Mouse (Mus musculus) c-Kit-positive CD71-negative TER-119-negative erythroid progenitor cells, embryonic 14.5 days (primary cell): ENCODE results near the gene Gm3250.
"Not testable (repeated sequence)": the region's sequence is repeated elsewhere in the genome, so short reads cannot be mapped to it uniquely, and the experiment has no call there.

Experiments
- DNase-seq: peaks from one replicate; pipeline ENCODE4 v3.0.0-alpha.2; 2013; ENCODE audit warnings: low read depth

The Gm3250 gene

DNA sequence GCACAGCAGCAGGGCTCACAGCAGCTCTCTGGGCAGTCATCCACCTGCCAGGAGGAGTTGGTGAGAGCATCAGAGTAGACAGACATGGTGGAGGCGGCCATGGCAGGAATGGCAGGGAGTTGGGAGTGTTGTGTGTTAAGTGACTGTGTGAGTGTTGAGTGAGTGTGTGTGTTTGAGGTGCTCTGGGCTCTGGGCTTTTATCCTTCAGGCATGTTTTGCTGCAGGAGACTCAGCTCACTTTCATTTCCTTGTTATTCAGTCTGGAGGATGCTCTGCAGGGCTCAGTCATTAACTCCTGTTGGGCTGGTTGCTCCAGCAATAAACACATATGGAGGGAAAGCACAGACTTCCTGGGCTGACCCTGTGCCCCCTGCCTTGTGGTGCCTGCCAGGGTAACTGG, at the start of gene Gm3250:
Gene Gm3250, minus strand, starts transcription at position 101 of the 400 bp plus-strand sequence.
- DNase-seq: not testable (repeated sequence)

DNA sequence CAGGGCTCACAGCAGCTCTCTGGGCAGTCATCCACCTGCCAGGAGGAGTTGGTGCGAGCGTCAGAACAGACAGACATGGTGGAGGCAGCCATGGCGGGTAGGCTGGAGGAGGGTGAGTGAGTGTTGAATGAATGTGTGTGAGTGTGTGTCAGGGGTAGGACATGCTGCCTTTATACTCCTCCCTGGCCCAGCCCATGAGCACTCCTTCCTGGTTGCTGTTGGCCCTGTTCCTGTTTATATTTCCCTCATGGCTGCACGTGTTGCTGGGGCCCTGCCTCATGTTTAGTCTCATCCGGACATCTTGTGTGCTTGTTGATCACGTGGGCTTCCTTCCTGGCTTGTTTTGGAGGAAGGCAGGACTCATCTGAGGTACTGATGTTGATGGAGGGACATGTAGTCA, 44.6 kb upstream of the Gm3250 start, which contains the start of gene Krtap10-4:
Gene Krtap10-4, minus strand, starts transcription at position 145 of the 400 bp plus-strand sequence.
- DNase-seq: no peak

DNA sequence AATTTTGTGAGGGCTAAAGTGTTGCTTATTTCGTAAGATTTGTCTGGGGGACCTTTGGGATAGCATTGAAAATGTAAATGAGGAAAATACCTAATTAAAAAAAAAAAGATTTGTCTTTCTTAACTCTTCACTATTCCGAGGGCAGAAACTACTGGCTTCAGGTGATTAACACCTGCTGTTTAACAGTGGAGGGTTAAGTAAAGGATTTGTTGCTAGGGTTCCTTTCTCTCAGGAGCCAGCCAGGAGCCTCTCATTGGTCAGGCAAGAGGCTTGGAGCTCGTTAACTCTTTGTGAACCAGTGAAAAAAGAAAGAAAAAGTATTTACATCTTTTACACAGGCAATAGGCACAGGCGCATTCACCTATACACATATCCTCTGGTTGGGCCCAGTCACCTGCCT, 36.9 kb upstream of the Gm3250 start:
- DNase-seq: no peak

DNA sequence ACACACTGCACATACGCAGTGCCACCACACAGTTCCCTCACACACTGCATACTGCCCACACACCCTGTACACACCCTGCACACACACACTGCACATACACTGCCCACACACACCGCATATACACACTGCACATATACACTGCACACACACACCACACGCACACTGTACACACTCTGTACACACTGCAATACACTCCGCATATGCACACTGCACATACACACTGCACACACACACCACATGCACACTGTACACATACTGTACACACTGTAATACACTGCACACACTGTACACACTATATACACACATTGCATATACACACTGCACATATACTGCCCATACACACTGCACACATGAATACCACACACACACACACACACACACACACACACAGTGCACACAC, 36.2 kb upstream of the Gm3250 start:
- no peak for DNase-seq

DNA sequence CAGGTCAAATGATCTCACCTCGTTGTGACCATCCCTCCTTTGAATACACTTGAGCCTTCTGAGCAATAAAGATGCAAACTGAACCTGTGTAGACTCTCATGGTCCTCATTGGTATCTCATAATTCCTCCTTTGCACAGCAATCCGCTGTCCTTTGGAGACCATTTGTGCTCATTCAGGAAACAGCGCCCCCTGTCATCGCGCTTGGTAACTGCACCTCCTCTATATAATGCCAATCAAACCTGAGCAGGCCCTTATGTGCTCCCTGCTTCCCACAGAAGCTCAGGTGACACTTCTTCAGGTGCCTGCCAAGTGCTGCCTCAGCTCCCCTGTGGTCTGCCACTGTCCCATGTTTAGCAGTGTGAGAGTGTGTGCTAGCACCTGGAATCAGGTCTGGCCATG, 33.2 kb upstream of the Gm3250 start:
- DNase-seq: no peak

DNA sequence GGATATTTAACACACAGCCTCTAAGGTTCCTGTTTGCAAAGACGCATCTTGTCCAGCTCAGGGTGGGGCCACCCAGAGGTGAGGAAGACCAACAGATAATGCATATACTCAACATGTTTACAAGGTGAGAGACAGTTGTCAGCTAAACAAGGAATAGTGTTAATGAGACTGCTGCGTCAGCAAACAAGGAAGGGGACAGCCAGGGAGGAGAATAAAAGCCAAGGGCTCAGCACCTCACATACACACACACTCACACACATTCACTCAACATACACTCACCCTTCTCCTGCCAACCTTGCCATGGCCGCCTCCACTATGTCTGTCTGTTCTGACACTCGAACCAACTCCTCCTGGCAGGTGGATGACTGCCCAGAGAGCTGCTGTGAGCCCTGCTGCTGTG, 32.0 kb upstream of the Gm3250 start, which contains the start of gene Gm2696:
Gene Gm2696, plus strand, starts transcription at position 301 of the 400 bp plus-strand sequence.
- no peak for DNase-seq

DNA sequence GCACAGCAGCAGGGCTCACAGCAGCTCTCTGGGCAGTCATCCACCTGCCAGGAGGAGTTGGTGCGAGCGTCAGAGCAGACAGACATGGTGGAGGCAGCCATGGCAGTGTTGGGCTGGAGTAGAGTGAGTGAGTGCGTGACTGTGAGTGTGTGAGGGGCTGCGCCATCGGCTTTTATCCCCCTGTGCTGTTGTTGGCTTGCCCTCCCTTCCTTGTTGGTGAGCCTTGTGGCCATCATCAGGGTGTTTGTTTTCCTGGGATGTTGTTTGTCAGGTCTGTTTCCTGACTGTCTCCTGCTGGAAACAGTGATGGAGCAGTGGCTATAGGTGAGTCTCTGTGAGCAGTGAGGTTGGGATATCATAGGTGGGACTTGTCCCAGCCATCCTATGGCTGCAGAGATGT, 29.4 kb upstream of the Gm3250 start, which contains the start of gene Gm9507:
Gene Gm9507, minus strand, starts transcription at position 101 of the 400 bp plus-strand sequence.
- DNase-seq: no peak

DNA sequence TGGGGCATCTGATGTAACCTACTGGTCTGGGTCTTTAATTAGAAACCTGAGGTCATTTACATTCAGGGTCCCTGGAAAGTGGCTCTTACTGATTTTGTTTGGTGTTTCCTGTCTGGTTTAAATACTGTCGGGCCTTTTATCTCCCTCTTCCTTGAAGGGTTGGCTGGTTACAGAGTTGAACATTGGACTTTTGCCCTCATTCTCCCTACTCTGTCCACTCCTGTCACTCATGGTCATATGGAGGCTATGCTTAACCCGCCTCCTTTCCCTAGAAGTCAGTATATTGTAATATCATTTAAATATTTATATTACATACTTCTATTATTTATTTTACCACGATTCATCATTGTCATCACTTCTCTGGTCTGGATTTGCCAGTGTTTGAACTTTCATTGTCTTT, 21.8 kb upstream of the Gm3250 start:
- no peak for DNase-seq

DNA sequence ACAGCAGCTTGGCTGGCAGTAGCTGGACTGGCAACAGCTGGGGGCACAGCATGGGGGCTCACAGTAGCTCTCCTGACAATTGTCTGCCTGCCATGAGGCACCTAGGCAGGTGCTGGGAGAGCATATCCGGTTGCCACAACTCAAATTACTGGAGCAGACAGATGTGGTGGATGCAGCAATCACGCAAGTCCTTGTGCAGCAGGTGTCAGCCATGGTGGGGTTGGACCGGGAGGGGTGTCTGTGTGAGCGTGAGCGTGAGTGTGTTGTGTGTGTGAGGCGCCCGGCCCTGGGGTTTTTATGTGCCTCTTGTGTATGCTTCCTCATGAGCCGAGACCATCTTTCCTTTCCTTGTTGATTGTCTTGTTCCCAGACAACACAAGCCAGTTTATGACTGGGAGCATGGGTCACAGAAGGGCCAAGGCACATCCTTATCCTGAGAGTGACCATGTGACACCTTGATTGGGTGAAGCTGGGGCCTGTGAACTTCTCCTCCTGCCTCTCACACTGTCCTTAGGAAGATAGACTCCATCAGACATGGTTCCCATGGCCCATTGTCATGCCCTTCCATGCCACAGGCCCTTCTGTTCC, 16.7 kb upstream of the Gm3250 start, which contains the start of gene Gm19668:
Gene Gm19668, minus strand, starts transcription at position 213 of the 588 bp plus-strand sequence.
- DNase-seq: no peak

DNA sequence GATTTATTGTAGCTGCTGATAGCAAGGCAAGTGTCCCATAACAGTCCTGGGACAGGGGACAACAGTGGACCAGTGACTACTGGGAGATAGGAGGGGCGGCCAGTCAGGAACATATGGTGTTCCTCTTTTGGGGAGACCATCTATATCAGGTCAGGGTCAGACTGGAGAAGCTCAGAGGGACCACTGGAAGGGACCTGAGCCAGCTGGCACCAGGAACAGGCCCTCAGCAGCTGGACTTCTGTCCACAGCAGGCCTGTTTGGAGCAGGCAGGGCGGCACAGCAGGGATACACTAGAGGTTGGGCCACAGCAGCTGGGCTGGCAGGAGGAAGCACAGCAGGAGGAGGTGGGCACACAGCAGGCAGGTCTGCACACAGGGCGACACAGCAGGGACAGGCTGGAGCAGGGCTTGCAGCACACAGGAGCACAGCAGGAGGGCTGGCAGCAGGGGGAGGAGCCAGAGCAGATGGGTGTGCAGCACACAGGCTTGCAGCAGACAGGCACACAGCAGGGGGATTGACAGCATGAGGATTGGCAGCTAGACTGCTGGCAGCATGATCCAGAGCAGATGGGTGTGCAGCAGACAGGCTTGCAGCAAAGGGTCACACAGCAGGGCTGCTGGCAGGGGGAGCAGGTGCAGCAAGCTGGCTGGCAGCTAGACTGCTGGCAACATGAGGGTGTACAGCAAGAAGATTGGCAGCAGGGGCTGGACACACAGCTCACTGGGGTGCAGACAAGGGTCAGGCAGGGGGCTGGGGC, 16.0 kb upstream of the Gm3250 start:
- DNase-seq: not testable (repeated sequence)

DNA sequence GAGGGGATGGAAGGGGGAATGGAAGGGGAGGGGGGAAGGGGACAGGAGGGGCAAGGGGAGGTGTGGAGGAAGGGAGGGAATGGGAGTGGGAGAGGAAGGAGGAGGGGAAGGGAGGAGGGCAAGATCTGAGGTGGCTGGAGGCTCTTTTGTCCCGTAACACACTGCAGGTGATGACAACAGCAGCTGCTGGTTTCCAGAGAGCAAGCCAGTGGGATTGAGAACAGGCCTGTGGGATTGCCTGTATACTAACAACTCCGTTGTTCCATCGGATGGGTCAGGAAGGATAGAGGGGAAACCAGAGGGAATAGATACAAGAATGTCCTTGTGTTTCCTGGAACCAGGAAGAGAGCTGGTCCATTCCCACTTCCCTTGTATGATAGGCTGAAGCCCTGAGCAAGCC, 15.3 kb upstream of the Gm3250 start:
- no peak for DNase-seq

DNA sequence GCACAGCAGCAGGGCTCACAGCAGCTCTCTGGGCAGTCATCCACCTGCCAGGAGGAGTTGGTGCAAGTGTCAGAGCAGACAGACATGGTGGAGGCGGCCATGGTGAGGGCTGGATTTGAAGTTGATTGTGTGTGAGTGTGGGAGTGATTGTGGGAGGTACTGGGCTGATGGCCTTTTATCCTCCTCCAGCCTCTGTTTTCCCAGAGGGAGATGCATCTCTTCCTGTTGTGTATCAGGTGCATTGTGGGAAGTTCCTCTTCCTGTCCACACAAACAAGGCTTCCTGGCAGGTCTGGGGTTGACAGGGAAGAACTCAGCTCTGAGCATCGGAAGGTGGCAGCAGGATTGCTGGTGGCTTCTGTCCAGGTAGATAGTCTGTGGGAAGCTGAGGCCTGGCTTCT, 12.6 kb upstream of the Gm3250 start, which contains the start of gene Gm9639:
Gene Gm9639, minus strand, starts transcription at position 101 of the 400 bp plus-strand sequence.
- DNase-seq: no peak

DNA sequence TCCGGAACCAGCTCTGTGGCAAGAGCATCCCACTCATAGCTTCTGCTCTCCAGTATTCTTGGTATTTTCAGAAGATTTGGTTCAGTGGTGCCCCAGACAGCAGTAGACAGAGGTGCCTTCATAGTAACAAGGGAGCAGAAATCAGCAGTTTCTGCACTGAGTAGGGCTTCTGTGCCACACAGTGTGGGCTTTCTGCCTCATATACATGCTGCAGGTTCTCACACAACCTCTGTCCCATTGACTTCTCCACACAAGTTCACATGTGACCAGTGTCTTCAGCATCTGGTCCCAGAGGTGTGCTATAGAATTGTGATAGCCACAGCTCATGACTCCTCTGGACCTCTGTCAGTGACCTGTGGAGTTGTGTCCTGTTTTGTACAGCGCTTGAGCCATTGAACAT, 6.3 kb upstream of the Gm3250 start:
- no peak for DNase-seq

DNA sequence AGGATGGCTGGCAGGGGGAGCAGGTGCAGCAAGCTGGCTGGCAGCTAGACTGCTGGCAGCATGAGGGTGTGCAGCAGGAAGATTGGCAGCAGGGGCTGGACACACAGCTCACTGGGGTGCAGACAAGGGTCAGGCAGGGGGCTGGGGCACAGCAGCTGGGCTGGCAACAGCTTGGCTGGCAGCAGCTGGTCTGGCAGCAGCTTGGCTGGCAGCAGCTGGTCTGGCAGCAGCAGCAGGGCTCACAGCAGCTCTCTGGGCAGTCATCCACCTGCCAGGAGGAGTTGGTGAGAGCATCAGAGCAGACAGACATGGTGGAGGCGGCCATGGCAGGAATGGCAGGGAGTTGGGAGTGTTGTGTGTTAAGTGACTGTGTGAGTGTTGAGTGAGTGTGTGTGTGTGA, 5.5 kb upstream of the Gm3250 start, which contains the start of gene Gm7137:
Gene Gm7137, minus strand, starts transcription at position 325 of the 400 bp plus-strand sequence.
- not testable (repeated sequence) for DNase-seq

DNA sequence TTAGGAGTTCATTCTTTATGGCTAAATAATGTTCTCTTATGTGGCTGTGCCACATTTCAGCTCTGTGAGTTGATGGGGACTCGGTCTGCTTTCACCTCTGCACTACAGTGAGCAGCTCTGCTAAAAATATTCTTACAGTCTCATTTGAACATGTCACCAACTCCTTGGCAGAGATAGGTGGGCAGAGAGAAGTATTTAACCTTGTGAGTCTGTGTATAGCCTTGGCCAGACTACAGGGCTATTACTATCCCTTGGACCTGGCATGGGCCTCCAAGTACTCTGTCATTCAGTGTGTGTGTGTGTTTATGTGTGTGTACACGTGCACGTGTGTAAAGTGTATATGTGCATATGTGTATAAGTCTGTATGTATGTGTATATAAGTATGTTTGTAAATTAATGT, 1.1 kb upstream of the Gm3250 start:
- DNase-seq: not testable (repeated sequence)

DNA sequence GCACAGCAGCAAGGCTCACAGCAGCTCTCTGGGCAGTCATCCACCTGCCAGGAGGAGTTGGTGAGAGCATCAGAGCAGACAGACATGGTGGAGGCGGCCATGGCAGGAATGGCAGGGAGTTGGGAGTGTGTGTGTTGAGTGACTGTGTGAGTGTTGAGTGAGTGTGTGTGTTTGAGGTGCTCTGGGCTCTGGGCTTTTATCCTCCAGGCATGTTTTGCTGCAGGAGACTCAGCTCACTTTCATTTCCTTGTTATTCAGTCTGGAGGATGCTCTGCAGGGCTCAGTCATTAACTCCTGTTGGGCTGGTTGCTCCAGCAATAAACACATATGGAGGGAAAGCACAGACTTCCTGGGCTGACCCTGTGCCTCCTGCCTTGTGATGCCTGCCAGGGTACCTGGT, 5.5 kb downstream of the Gm3250 start, which contains the start of gene Gm7138:
Gene Gm7138, minus strand, starts transcription at position 101 of the 400 bp plus-strand sequence.
- not testable (repeated sequence) for DNase-seq

DNA sequence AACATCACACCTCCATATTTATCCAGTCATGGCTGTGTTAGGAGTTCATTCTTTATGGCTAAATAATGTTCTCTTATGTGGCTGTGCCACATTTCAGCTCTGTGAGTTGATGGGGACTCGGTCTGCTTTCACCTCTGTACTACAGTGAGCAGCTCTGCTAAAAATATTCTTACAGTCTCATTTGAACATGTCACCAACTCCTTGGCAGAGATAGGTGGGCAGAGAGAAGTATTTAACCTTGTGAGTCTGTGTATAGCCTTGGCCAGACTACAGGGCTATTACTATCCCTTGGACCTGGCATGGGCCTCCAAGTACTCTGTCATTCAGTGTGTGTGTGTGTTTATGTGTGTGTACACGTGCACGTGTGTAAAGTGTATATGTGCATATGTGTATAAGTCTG, 10.2 kb downstream of the Gm3250 start:
- DNase-seq: not testable (repeated sequence)

DNA sequence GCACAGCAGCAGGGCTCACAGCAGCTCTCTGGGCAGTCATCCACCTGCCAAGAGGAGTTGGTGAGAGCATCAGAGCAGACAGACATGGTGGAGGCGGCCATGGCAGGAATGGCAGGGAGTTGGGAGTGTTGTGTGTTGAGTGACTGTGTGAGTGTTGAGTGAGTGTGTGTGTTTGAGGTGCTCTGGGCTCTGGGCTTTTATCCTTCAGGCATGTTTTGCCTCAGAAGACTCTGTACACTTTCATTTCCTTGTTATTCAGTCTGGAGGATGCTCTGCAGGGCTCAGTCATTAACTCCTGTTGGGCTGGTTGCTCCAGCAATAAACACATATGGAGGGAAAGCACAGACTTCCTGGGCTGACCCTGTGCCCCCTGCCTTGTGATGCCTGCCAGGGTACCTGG, 11.1 kb downstream of the Gm3250 start, which contains the start of gene Gm3238:
Gene Gm3238, minus strand, starts transcription at position 101 of the 400 bp plus-strand sequence.
- DNase-seq: not testable (repeated sequence)

DNA sequence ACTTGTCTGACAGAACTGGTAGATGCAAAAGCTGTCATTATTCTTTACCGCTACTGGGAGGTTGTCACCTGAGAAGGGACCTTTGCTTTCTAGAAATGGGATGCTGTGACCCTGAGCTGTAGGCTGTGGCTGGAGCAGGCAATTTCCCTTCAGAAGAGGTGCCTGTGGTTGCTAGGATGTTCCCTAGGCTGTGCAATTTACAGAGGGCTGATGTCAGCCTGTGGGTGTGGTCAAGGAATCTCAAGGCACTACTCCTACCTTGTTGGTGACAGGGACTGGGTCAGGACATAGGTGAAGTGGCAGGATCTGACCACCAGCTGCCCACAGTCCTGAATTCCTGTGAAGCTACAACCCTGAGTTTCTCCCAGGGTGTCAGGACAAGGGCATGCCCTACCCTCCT, 12.6 kb downstream of the Gm3250 start:
- DNase-seq: no peak

DNA sequence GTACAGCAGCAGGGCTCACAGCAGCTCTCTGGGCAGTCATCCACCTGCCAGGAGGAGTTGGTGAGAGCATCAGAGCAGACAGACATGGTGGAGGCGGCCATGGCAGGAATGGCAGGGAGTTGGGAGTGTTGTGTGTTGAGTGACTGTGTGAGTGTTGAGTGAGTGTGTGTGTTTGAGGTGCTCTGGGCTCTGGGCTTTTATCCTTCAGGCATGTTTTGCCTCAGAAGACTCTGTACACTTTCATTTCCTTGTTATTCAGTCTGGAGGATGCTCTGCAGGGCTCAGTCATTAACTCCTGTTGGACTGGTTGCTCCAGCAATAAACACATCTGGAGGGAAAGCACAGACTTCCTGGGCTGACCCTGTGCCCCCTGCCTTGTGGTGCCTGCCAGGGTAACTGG, 22.8 kb downstream of the Gm3250 start, which contains the start of gene Gm3233:
Gene Gm3233, minus strand, starts transcription at position 101 of the 400 bp plus-strand sequence.
- not testable (repeated sequence) for DNase-seq

DNA sequence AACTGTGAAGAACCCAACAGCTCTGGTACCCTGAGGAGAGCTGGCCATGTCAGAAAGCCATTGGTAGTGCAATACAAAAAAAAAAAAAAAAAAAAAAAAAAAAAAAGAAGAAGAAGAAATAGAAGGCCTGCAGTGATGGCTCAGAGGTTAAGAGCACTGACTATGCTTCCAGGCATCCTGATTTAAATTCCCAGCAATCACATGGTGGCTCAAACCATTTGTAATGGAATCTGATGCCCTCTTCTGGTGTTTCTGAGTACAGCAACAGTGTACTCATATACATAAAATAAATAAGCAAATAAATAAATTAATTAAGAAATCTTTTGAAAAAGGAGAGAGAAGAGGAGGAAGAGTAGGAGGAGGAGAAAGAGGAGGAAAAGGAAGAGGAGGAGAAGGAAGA, 28.9 kb downstream of the Gm3250 start:
- DNase-seq: no peak

DNA sequence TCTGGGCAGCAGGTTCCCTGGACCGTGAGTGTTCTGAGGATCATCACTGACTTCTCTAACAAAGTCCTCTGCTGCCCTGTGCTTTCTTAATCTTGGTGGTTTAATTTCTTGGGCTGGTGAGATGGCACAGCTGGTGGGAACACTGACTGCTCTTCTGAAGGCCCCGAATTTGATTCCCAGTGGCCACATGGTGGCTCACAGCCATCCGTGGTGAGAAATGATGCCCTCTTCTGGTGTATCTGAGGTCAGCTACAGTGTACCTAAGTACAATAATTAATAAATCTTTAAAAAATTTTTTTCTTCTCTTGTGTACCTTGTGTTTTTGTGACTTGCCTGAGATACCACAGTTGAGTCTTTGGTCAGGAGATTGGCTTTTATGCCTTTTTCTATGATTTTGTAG, 30.0 kb downstream of the Gm3250 start:
- not testable (repeated sequence) for DNase-seq

DNA sequence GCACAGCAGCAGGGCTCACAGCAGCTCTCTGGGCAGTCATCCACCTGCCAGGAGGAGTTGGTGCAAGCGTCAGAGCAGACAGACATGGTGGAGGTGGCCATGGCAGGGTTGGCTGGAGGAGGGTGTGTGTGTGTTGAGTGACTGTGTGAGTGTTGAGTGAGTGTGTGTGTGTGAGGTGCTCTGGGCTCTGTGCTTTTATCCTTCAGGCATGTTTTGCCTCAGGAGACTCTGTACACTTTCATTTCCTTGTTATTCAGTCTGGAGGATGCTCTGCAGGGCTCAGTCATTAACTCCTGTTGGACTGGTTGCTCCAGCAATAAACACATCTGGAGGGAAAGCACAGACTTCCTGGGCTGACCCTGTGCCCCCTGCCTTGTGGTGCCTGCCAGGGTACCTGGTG, 31.1 kb downstream of the Gm3250 start, which contains the start of gene Gm9736:
Gene Gm9736, minus strand, starts transcription at position 101 of the 400 bp plus-strand sequence.
- not testable (repeated sequence) for DNase-seq
